Mouse (Mus musculus) neural tube, embryonic 13.5 days (tissue): ENCODE data around the gene Hint1. TPM values are rescaled to one million over a fixed set of nuclear protein-coding genes. Genes with fewer than 3 reads are reported as not detected.

ENCODE experiments used
- ATAC-seq: fragments of 200-750 bp; cut with Nextera tagmentation; 2 replicates; pipeline ENCODE4 v1.8.0; 2017; ENCODE audit warnings: low read depth, mild to moderate bottlenecking, moderate TSS enrichment, moderate library complexity
- H3K27ac ChIP-seq: fragments of 300-500 bp; sonication (generic); replicated peaks from 2 replicates; pipeline ENCODE4 v1.5.1; 2015; ENCODE audit warnings: moderate library complexity, mild to moderate bottlenecking, inconsistent platforms
- H3K27me3 ChIP-seq: fragments of 300-500 bp; sonication (generic); 2 replicates; pipeline ENCODE4 v1.6.1; 2015; ENCODE audit warnings: mild to moderate bottlenecking, inconsistent platforms
- H3K36me3 ChIP-seq: fragments of 300-500 bp; sonication (generic); 2 replicates; pipeline ENCODE4 v1.6.1; 2015; ENCODE audit warnings: mild to moderate bottlenecking, inconsistent platforms
- H3K4me1 ChIP-seq: fragments of 300-500 bp; sonication (generic); replicated peaks from 2 replicates; pipeline ENCODE4 v1.6.1; 2015; ENCODE audit warnings: inconsistent platforms
- H3K4me2 ChIP-seq: fragments of 300-500 bp; sonication (generic); 2 replicates; pipeline ENCODE4 v1.6.1; 2015; ENCODE audit warnings: inconsistent platforms, mild to moderate bottlenecking, moderate library complexity
- H3K4me3 ChIP-seq: fragments of 300-500 bp; sonication (generic); 2 replicates; pipeline ENCODE4 v1.5.1; 2015; ENCODE audit warnings: mild to moderate bottlenecking, inconsistent platforms
- H3K9ac ChIP-seq: fragments of 300-500 bp; sonication (generic); 2 replicates; pipeline ENCODE4 v1.6.1; 2015; ENCODE audit warnings: moderate library complexity, mild to moderate bottlenecking, inconsistent platforms
- H3K9me3 ChIP-seq: fragments of 300-500 bp; sonication (generic); 2 replicates; pipeline ENCODE4 v1.6.1; 2016; ENCODE audit warnings: inconsistent platforms
- WGBS: fragments of 180-500 bp; shearing (Covaris S2); methylation state at CpG from one replicate; pipeline ENCODE4 v1.1.7; 2015; 5-methylcytosine and 5-hydroxymethylcytosine counted together
- polyA plus RNA-seq: library from polyadenylated mRNA; unstranded; fragments of >200 nt; fragmentation: Nextera tagmentation; extraction: Ambion mirVana; gene quantifications from 2 replicates; pipeline ENCODE4 v1.2.1, GENCODE M21; 2015

Hint1 gene
- polyA plus RNA-seq, 1 experiment from 2014 or later, result 824 TPM

DNA sequence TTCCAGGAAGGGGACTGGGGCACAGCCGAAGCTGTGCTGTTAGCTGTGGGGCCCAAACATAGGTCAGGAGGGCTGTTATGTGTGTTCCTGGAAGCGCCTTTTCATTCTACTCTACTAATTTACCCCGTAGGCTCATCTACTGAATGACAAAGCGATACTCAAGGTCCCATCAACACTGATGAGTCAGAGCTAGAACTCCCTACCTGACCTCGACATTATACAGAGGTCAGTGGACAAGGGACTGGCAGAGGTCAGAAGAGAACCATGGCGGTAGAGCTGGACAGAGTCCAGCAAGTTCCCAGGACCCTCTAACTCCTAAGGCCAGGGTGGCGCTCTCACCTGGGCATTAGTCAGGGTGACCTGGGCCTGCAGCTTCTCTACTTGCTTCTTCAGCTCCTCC lies 51.3 kb downstream of the Hint1 start:
- Histone ChIP-seq H3K4me2 (no peak overlapping the region), H3K36me3 (peaks cover 91% of the 10 kb centered on the region), H3K27ac (no peak overlapping the region), H3K4me1 (no peaks in the 10 kb centered on the region), H3K9me3 (no peaks in the 10 kb centered on the region), H3K4me3 (no peak overlapping the region), H3K27me3 (no peaks in the 10 kb centered on the region), H3K9ac (no peak overlapping the region)
- WGBS, result 97% methylated on average over 7 of the region's 7 CpGs
- no peak for ATAC-seq

DNA sequence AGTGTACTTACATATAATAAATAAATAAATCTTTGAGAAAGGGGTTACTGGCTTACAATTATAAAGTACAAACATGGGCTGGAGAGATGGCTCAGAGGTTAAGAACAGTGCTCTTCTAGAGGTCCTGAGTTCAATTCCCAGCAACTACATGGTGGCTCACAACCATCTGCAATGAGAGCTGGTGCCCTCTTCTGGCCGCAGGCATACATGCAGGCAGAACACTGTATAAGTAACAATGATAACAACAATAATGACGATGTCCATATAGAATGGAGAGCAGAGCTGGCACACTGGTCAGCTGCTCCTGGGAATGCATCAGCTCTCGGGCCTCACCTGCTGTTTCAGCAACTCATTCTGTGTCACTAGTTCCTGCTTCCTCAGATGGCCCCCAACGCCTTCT lies 52.1 kb downstream of the Hint1 start:
- WGBS, result 89% methylated on average over 4 of the region's 4 CpGs

More for the DNA sequence above, 52.1 kb downstream of the Hint1 start:
- Histone ChIP-seq H3K9ac (no peak overlapping the region), H3K4me1 (no peaks in the 10 kb centered on the region), H3K4me3 (no peak overlapping the region), H3K27me3 (no peaks in the 10 kb centered on the region), H3K36me3 (peaks cover 91% of the 10 kb centered on the region), H3K4me2 (no peak overlapping the region), H3K9me3 (no peaks in the 10 kb centered on the region), H3K27ac (no peak overlapping the region)
- no peak for ATAC-seq

Other genes starting within 250 kb of the Hint1 start
- gene Cdc42se2, start 78.7 kb upstream of the Hint1 start, polyA plus RNA-seq, result 134 and 144 TPM in 2 replicates
- 10.9 and 13.3 TPM in 2 replicates for gene Lyrm7, start 5.5 kb upstream of the Hint1 start, polyA plus RNA-seq
- 67.2 and 71.8 TPM in 2 replicates for gene Gpx3, start 36.1 kb downstream of the Hint1 start, polyA plus RNA-seq
- 16.1 and 17.3 TPM in 2 replicates for gene Tnip1, start 96.5 kb downstream of the Hint1 start, polyA plus RNA-seq
- gene Anxa6, start 167.1 kb downstream of the Hint1 start, polyA plus RNA-seq, result 104 and 106 TPM in 2 replicates
- 0.50 and 0.63 TPM in 2 replicates for gene Ccdc69, start 211.7 kb downstream of the Hint1 start, polyA plus RNA-seq
- 20.3 and 20.7 TPM in 2 replicates for gene Gm2a, start 231.7 kb downstream of the Hint1 start, polyA plus RNA-seq